Mouse (Mus musculus): ENCODE results near the gene Lrp4. TPM values are rescaled to one million over a fixed set of nuclear protein-coding genes. Genes with fewer than 3 reads are reported as not detected.

Gene Lrp4
- total and polyA plus RNA-seq, 2 experiments from 2014 or later, result 3.4 to 19.2 TPM

GRCm38 (mm10) chr2:91424061-91424720 is 33.1 kb upstream of the Lrp4 start:
- no peak for TF ChIP-seq CTCF (IDR thresholded peaks at IDR 0.05)
- no peak overlapping the region for H3K4me2 ChIP-seq (ENCODE audit: low read depth, low read length, poor library complexity, severe bottlenecking)
- H3K9ac ChIP-seq (replicated peaks; ENCODE audit: low read length, poor library complexity, severe bottlenecking), result no peak overlapping the region
- DNase-seq (ENCODE audit: low spot score) (no peak), ATAC-seq (ENCODE audit: low FRiP score) (no peak)
- no peaks in the 10 kb centered on the region for H3K9me3 ChIP-seq (ENCODE audit: low read length)
- 89% methylated on average over 7 of the region's 7 CpGs for WGBS
- no peak overlapping the region for H3K27ac ChIP-seq (ENCODE audit: low read depth, low read length)
- peaks cover 4% of the 10 kb centered on the region; the same call in 1 of the 2 replicates for H3K36me3 ChIP-seq (ENCODE audit: insufficient read depth, low read length)
- H3K27me3 ChIP-seq (ENCODE audit: insufficient read depth, low read length), result no peaks in the 10 kb centered on the region
- no peak overlapping the region for H3K4me3 ChIP-seq (ENCODE audit: low read depth, low read length)
- no peaks in the 10 kb centered on the region for H3K4me1 ChIP-seq (ENCODE audit: insufficient read depth, low read length)

- Histone ChIP-seq H3K36me3 (ENCODE audit: insufficient read depth, low read length) (peaks cover 4% of the 10 kb centered on the region; the same call in 1 of the 2 replicates), H3K9ac (replicated peaks; ENCODE audit: low read length, poor library complexity, severe bottlenecking) (no peak overlapping the region), H3K4me2 (ENCODE audit: low read depth, low read length, poor library complexity, severe bottlenecking) (no peak overlapping the region), H3K4me1 (ENCODE audit: insufficient read depth, low read length) (peaks cover 17% of the 10 kb centered on the region; the same call in 1 of the 2 replicates), H3K4me3 (ENCODE audit: low read depth, low read length) (no peak overlapping the region), H3K27ac (ENCODE audit: low read depth, low read length) (no peak overlapping the region), H3K27me3 (ENCODE audit: insufficient read depth, low read length) (no peaks in the 10 kb centered on the region), H3K9me3 (ENCODE audit: low read length) (no peaks in the 10 kb centered on the region)
- 90% methylated on average over 1 of the region's 1 CpGs for WGBS
- no peak for TF ChIP-seq CTCF (IDR thresholded peaks at IDR 0.05)
- ATAC-seq (ENCODE audit: low FRiP score) (no peak), DNase-seq (ENCODE audit: low spot score) (no peak)
Measured at GRCm38 (mm10) chr2:91426321-91426720, 31.0 kb upstream of the Lrp4 start.

DNA sequence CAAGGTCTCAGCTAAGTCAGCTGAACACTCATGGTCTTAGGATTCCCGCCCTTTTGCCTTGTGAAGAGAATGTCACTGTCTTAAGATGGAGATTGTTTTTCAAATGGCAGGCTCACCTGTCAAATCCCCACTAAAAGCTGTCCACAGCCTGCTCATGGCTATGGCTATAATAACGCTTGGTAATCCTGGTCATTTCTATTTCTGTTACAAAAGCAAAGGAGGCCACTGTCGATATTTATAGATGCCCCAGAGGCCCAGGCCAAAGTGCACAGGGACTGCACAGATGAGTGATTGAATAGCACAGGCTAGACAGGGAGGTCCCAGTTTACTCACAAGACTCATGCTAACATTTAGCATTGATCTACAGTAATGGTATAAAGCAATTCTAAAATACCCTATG is 28.2 kb upstream of the Lrp4 start:
- Histone ChIP-seq H3K27ac (ENCODE audit: low read depth, low read length) (0 out of 2 replicates have a peak overlapping the region, but pooled peaks have one; percentile 62), H3K9me3 (ENCODE audit: low read length) (no peaks in the 10 kb centered on the region), H3K9ac (replicated peaks; ENCODE audit: low read length, poor library complexity, severe bottlenecking) (no peak overlapping the region), H3K27me3 (ENCODE audit: insufficient read depth, low read length) (no peaks in the 10 kb centered on the region), H3K4me1 (ENCODE audit: insufficient read depth, low read length) (peaks cover 17% of the 10 kb centered on the region; the same call in 1 of the 2 replicates), H3K4me3 (ENCODE audit: low read depth, low read length) (no peak overlapping the region), H3K36me3 (ENCODE audit: insufficient read depth, low read length) (no peaks in the 10 kb centered on the region), H3K4me2 (ENCODE audit: low read depth, low read length, poor library complexity, severe bottlenecking) (no peak overlapping the region)
- TF ChIP-seq CTCF (IDR thresholded peaks at IDR 0.05), result no peak
- no peak for ATAC-seq (ENCODE audit: low FRiP score)
- no peak for DNase-seq (ENCODE audit: low spot score)
- 78% methylated on average over 3 of the region's 3 CpGs for WGBS

DNA sequence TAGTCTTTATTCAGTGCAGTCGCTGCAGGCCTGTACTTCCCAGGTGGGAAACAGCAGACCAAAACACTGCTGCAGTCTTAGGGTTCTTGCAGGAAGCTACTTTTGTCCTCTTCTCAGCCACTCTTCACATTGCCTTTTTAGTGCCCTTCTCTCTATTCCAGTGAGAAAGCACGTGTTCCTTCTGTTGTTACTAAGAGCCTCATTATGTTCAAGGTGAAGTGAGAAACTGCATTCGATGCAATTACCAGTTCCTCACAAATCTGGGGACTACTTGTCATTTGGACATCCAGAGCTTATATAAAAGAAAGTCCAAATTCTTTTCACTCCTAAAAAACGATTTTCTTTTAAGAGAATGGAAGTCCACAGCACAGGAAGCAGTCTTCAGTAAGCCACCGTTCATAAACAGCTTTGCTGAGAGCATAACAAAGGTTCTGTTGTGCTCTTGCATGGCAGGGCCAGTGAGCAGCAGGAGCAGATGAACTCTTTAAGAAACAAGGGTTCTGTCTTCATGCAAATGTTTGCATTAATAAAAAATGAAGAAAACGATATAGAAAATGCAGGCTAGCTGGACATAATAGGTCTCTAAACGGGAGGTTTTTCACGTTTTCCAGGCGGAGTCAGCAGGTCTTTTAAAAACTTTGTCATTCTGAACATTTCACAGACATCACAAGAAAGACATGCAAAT is 27.3 kb upstream of the Lrp4 start:
- Histone ChIP-seq H3K4me2 (ENCODE audit: low read depth, low read length, poor library complexity, severe bottlenecking) (peak overlapping the region; percentile 32; the same call in 1 of the 2 replicates), H3K27me3 (ENCODE audit: insufficient read depth, low read length) (no peaks in the 10 kb centered on the region), H3K9me3 (ENCODE audit: low read length) (no peaks in the 10 kb centered on the region), H3K36me3 (ENCODE audit: insufficient read depth, low read length) (no peaks in the 10 kb centered on the region), H3K4me1 (ENCODE audit: insufficient read depth, low read length) (peaks cover 17% of the 10 kb centered on the region; the same call in 1 of the 2 replicates), H3K27ac (ENCODE audit: low read depth, low read length) (peak overlapping the region; percentile 62), H3K9ac (replicated peaks; ENCODE audit: low read length, poor library complexity, severe bottlenecking) (no peak overlapping the region), H3K4me3 (ENCODE audit: low read depth, low read length) (no peak overlapping the region)
- WGBS, result 4% methylated on average over 9 of the region's 9 CpGs
- ATAC-seq (ENCODE audit: low FRiP score) (peak; percentile 49; the same call in 1 of the 2 replicates), DNase-seq (ENCODE audit: low spot score) (peak; percentile 45)
- no peak for TF ChIP-seq CTCF (IDR thresholded peaks at IDR 0.05)

GRCm38 (mm10) chr2:91430600-91430919 is 26.8 kb upstream of the Lrp4 start:
- Histone ChIP-seq H3K27ac (ENCODE audit: low read depth, low read length) (peak overlapping the region; percentile 62; the same call in 1 of the 2 replicates), H3K27me3 (ENCODE audit: insufficient read depth, low read length) (no peaks in the 10 kb centered on the region), H3K4me2 (ENCODE audit: low read depth, low read length, poor library complexity, severe bottlenecking) (peak overlapping the region; percentile 32; the same call in 1 of the 2 replicates), H3K36me3 (ENCODE audit: insufficient read depth, low read length) (no peaks in the 10 kb centered on the region), H3K9me3 (ENCODE audit: low read length) (no peaks in the 10 kb centered on the region), H3K4me3 (ENCODE audit: low read depth, low read length) (no peak overlapping the region), H3K9ac (replicated peaks; ENCODE audit: low read length, poor library complexity, severe bottlenecking) (no peak overlapping the region; the same call in 1 of the 2 replicates), H3K4me1 (ENCODE audit: insufficient read depth, low read length) (peaks cover 17% of the 10 kb centered on the region; the same call in 1 of the 2 replicates)
- TF ChIP-seq CTCF (IDR thresholded peaks at IDR 0.05), result no peak
- peak; percentile 78 for ATAC-seq (ENCODE audit: low FRiP score)
- WGBS, result 9% methylated on average over 6 of the region's 6 CpGs
- peak; percentile 58 for DNase-seq (ENCODE audit: low spot score)

GRCm38 (mm10) chr2:91436713-91437112 is 20.6 kb upstream of the Lrp4 start:
- H3K4me1 ChIP-seq (ENCODE audit: insufficient read depth, low read length), result no peaks in the 10 kb centered on the region
- H3K27ac ChIP-seq (ENCODE audit: low read depth, low read length), result no peak overlapping the region
- no peak overlapping the region for H3K4me3 ChIP-seq (ENCODE audit: low read depth, low read length)
- 59% methylated on average over 8 of the region's 8 CpGs for WGBS
- DNase-seq (ENCODE audit: low spot score) (no peak), ATAC-seq (ENCODE audit: low FRiP score) (no peak)
- TF ChIP-seq CTCF (IDR thresholded peaks at IDR 0.05), result no peak
- H3K4me2 ChIP-seq (ENCODE audit: low read depth, low read length, poor library complexity, severe bottlenecking), result no peak overlapping the region
- no peaks in the 10 kb centered on the region for H3K9me3 ChIP-seq (ENCODE audit: low read length)
- no peak overlapping the region for H3K9ac ChIP-seq (replicated peaks; ENCODE audit: low read length, poor library complexity, severe bottlenecking)
- H3K36me3 ChIP-seq (ENCODE audit: insufficient read depth, low read length), result no peaks in the 10 kb centered on the region
- H3K27me3 ChIP-seq (ENCODE audit: insufficient read depth, low read length), result no peaks in the 10 kb centered on the region
